Mouse (Mus musculus) embryo, embryonic 10.5 days (tissue): ENCODE results near the gene Mef2d.
"Not testable (repeated sequence)": the region's sequence is repeated elsewhere in the genome, so short reads cannot be mapped to it uniquely, and the experiment has no call there.

Source experiments
- DNase-seq: peaks from one replicate; pipeline ENCODE4 v3.0.0-alpha.2; 2015; ENCODE audit warnings: low spot score

Gene Mef2d

DNA sequence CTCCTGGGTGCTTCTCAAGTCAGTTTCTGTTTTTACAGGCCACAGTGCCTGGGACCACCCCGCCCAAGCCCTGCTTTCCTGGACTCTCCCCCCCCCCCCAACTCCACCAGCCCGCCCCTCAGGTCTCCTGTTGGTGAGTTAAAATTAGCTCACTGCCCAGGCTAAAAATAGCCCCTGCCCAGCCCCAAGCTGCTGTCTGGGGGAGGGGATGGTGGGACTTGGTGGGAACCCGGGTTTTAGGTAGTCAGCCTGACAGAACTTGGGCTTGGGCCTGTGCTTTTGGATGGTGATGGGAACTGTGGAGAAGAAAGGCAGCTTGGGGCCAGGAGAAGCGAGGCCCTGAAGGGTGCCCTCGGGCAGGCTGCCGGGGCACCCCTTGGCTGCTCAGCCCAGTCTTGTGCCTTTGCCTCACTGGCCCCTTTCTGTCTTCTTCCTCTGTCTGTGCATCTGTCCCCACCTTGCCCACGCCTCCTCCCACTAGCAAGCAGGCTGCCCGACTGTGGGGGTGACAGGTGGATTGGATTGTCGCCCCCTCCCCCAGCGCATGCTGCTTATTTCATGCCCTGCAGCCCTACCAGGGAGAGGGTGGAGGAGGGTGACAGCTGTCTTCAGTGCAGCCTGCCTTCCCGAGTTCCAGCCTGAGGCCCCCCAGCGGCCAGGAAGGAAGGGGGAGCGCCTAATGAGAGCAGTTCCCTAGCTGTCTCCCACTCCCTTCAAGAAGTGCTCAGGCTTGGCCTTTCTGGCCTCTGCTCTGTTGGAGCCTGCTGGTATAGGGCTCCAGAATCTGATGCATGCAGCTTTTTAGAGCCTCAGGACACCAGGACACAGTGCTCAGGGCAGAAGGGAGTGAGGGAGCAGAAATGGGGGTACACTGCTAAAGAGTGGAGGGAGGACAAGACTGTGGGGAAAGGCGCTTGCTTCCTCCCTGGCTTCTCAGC, 8.2 kb downstream of the Mef2d start:
- DNase-seq = peak; percentile 49

DNA sequence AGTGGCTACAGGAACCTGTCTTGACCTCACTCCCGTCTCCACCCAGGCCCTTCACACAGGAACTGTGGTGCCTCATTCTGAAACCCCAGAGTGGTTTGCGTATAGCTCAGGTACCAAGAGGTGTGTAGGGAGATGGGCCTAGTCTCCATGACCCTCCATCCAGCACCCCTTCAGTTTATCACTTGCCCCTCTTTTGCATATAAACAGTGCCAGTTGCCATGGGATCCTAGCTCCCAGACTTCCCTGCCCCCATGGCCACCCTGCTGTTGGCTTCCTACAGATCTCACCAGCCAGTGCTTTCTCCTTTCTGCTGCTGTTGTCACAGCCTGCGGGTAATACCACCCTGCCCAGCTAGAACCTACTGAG, 8.8 kb downstream of the Mef2d start:
- DNase-seq = no peak

DNA sequence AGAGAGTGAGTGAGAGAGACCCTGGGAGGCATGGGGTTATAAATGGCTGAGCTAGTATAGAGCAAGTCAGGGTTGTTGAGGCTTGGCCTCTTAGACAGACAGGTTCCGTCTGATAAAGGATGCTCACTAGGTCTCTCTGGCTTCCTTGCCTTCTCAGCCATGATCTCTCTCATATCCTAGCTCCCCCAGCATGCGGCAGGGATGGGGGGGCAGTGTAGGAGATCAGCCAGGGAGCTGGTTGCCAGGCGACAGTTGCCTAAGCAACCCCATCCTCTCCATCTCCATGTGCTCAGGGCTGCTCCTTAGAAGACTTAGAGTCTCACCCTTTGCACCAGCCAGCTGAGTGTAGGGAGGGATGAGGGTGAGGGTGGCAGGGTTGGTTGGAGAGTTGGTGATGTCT, 9.9 kb downstream of the Mef2d start:
- peak; percentile 53 for DNase-seq

DNA sequence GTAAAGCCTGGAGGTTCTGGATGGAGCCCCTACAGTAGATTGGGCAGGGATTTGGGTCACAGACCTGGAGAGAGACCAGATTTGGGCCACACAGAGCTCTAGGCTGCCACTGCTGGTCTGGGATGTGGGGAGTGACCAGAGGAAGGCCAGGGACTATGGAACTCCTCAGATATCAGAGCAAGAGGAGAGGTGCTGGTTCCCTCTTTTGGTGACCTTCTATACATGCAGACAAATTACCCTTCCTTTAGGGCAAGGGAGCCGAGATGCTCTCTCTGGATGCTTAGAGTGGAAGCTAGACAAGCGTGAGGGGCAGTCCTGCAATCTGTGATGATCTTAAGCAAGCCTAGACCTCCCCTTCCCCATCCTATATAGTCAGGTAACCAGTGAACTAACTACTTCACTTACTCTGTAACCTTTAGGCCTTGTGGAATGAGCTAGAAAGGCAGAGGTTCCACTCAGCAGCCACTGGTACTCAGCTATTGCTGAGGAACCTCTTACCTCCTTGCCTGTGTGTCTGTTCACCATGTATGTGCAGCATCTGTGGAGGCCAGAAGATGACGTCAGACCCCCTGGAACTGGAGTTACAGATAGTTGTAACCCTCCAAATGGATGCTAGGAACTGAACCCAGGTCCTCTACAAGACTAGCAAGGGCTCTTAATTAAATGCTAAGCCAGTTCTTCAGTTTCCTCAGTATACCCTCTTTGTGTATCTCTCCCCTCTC, 11.3 kb downstream of the Mef2d start:
- DNase-seq = no peak

DNA sequence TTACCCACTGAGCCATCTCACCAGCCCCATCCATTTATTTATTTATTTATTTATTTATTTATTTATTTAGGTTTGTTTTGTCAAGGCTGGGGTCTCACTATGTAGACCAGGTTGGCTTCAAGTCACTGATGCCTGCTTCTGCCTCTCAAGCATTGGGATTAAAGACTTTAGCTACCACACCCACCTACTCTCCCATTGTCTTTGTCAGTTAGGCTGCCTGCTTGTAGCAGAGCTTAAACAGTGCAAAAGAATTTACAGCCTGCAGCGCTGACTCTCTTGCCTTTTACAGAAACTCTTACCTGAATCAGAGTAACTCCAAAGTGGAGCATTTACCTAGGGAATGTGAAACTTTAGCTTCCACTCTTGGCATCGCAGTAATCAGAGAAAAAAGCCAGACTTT, 12.1 kb downstream of the Mef2d start:
- no peak for DNase-seq

DNA sequence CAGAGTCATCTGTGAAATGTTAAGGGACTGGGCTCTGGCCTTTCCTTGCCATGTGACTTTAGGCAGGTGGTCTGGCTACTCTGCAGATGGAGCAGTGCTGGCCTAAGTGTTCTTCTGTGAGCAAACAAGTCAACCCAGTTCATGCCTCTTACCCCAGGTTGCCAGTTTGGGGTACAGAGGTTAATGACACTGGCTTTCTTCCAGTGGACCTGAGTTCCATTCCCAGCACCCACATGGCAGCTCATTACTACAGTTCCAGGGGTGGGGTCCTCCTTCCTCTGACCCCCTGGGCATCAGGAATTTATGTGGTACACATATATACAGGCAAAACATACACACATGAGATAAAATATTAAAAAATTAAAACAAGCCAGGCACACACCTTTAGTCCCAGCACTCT, 14.6 kb downstream of the Mef2d start:
- DNase-seq = no peak

DNA sequence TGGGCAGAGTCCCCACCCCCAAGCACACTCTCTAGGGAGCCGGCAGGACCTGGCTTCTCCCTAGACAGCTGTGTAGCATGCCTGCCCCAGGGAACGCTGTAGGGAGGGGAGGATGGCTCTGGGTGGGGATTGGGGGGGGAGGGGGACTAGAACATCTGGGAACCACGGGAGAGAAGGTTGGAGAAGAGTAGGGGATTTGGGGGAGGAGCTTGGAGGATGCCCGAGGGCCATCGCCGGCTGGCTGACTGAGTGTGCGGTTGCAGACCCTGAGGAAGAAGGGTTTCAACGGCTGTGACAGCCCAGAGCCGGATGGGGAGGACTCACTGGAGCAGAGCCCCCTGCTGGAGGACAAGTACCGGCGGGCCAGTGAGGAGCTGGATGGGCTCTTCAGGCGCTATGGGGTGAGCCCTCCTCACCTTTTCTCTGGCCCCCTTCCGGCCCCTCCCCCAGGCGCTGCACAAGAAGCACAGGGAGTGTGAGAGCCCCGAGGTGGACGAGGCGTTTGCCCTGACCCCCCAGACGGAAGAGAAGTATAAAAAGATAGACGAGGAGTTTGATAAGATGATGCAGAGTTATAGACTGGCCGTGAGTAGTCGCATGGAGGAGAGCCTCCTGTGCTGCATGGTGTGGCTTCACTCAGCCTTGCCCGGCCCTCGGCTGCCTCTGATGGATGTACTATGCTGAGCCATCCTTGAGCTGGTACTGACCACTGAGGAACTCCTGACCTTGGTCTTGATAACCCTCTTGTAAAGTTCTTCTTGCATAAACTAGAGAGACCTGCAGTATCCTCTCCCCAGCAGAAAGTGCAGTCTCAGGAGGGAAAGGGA, 15.8 kb downstream of the Mef2d start:
- DNase-seq = peak; percentile 85

DNA sequence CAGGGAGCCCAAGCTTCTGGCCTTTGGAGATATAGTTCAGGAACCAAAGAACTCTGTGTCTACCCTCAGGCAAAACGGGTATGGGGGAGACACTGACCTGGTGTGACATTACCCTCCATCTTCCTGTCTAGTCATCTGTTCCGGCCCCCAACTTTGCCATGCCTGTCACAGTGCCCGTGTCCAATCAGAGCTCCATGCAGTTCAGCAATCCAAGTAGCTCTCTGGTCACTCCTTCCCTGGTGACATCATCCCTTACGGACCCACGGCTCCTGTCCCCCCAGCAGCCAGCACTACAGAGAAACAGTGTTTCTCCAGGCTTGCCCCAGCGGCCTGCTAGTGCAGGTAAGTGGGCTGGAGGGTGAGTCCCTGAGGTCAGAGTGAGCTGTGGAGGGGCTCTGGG, 16.8 kb downstream of the Mef2d start:
- DNase-seq = no peak

DNA sequence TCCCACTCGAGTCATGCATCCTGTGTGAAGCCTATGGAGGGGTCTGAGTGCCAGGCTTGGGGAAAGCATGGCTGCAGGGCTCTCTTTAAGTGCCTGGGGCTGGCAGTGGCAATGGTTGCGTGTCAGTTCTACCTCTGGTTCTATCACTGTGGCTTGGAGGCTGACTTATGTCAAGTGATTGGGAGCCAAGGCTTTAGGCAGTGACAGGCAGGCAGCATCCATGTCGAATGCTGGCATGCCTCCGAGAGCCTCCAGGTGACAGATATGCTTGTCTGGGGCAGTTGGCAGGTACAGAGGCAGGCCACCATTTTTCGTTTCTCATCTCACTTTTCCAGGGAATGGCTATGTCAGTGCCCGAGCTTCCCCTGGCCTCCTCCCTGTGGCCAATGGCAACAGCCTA, 18.7 kb downstream of the Mef2d start:
- no peak for DNase-seq

DNA sequence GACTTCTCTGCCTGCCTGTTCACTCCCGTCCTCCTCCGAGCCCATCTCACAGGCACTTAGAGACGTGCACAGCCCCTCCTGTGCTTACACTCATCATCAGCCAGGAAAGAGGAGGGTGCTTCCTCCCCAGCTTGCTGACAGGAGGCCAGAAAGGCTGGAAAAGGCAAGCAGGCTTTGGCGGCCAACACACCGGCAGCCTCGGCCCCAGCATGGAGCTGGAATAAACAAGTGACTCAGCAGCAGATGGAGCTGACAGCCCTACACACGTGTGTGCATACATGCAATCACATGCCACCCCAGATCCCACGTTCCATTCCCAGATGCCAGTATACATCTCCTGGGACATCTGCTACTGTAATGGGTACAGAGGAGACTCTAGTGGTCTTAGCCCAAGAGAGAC, 20.1 kb downstream of the Mef2d start:
- no peak for DNase-seq

DNA sequence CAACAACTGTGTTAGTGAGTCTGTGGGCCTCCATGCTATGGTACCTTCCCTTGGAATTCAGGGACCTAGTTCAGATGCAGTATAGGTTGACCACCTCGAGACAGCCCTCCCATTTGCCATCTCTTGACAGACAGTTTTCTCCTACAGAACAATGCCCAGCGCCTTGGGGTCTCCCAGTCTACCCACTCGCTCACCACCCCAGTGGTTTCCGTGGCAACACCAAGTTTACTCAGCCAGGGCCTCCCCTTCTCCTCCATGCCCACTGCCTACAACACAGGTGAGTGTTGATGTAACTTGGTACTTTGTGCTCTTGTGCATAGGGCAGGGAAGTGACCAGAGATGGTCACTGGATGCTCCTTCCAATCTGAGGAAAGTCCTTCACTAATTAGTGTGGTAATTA, 20.6 kb downstream of the Mef2d start:
- DNase-seq = no peak

DNA sequence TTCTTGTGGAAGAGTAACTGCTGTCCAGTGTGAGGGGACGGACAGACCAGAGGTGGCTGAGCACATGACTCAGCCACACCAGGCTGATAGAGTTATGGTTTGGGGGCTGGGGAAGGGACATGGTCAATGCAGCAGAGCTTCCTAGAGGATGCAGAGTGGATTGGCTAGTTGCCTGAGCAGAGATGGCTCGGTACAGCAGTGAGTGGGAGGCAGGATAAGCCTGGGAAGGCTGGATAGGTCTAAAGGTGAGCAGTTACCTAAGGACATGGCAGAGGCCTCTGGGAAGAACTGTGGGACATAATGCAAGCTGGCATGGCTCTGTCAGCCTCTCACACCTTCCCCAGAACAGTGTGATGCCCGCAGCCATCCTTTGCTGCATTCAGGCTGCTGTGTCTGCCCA, 21.7 kb downstream of the Mef2d start:
- no peak for DNase-seq

DNA sequence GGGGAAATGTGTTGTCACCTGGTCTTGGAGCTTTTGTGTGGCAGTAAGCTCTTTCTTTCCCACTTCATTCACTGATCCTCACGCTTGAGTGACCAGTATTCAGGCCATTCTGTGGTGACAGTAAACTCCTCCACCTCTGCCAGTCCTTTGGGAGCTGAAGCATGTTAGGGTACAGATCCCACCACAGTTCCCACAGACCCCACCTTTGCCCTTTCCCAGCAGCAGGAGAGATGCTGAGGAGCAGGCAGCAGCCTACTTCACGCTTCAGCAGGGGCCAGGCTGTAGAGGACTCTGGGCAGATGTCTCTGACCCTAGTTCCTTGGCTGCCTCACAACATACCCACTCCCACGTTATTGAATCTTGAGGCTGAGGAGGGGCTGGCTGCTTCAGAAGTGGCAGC, 22.1 kb downstream of the Mef2d start:
- DNase-seq = no peak

DNA sequence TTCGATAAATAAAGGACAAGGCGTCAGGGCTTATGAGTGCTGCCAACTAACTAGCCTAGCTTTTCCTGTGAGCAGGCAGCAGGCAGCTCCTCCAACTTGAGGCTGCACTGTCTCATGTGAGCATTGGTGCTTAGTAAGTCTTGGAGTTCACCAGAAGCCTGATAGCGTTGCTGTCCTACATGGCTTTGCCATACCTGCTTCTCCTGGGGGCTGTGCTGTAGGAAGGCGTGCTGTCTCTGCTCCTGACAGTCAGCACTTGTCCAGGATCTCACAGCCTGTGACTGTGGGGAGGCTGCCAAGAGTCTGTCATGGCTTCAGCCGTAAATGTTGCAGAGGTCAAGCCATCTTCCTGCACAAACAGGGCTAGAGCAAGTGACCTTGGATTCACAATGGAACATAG, 23.9 kb downstream of the Mef2d start:
- no peak for DNase-seq

DNA sequence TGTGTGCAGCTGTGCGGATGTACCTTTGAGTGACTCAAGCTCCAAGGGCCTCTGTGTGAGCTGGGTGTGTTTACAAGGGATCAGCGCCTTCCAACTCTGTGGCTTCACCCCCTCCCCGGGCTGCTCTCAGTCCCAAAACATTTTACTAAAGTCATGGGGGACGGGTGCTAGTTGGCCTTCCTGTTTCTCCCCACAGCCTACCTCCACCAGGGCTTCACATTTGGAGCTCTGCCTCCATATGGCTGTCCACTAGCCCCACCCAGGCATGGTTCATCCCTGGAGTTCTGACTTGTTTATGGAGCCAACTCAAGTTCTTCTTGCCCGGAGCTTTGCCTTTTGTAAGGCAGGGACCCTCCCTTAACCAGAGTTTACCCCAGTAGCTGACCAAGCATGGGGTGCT, 28.2 kb downstream of the Mef2d start:
- no peak for DNase-seq

DNA sequence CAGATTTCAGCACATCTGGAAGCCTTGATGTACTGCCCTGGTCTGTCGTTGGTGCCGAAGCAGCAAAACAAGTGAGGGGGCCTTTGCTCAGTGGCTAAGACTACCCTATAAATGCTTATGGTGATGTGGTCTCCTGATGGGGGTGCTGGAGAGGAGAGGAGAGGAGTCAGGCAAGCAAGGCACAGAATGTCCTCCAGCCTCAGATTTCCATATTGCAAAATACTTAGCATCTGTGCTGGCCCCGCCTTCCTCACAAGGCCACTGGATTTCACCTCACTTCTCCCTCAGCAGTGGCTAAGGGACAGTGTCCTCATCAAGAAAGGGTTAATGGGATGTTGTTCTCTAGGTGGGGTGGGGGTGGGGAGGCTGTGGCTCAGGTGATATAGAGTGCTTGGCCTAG, 30.3 kb downstream of the Mef2d start:
- DNase-seq = no peak

DNA sequence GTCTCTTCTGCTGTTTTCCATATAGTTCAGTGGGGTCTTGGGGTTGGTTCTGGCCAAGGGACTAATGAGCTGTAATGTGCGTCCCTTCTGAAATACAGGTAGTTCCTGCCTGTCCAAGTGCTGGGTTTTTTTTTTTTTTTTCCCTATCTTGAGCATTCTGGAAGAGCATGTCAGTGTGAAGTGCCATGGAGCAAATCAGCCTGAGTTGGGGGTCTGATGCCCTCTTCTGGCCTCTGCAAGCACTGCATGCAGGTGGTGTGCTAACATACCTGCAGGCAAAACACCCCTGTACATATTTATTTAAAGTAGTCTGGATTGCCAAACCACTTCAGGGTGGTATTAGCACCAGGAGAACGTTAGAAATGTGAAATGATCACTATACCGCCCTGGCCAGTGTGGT, 31.2 kb downstream of the Mef2d start:
- peak; percentile 58 for DNase-seq

DNA sequence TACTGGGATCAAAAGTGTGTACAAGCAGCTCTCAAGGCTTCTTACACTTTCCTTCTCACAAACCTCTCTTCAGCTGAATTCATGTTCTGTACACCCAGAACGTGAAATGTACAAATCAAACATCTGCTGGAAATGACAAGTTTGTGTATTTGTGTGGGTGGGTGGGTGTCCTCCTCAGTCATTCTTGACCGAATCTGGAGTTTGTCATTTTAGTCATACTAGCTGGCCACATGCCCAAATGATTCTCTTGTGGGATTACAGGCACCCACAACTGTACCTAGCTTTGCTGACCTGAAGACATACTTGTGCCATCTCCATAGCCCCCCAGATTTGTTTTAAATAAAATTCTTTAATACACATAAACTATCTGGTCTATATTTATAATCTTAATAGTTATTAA, 32.7 kb downstream of the Mef2d start:
- no peak for DNase-seq

DNA sequence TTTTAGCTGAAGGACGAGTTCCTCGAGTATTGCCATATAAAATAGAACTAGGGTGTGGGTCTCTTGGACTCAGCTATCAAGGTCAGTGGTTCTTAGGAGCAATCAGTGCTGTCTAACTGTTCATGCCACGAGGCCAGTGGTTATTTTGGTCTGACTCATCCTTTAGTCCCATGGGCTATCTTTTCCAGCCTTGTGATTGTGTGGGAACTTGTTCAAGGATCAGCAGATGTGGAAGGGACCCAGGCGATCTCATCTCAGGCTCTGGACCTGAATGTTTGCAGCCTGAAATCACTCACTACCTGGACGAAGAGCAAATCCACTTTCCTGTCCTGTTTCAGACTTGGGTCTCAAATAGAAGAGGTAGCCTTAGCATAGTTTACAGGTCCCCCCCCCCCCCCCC, 34.9 kb downstream of the Mef2d start:
- DNase-seq = no peak

DNA sequence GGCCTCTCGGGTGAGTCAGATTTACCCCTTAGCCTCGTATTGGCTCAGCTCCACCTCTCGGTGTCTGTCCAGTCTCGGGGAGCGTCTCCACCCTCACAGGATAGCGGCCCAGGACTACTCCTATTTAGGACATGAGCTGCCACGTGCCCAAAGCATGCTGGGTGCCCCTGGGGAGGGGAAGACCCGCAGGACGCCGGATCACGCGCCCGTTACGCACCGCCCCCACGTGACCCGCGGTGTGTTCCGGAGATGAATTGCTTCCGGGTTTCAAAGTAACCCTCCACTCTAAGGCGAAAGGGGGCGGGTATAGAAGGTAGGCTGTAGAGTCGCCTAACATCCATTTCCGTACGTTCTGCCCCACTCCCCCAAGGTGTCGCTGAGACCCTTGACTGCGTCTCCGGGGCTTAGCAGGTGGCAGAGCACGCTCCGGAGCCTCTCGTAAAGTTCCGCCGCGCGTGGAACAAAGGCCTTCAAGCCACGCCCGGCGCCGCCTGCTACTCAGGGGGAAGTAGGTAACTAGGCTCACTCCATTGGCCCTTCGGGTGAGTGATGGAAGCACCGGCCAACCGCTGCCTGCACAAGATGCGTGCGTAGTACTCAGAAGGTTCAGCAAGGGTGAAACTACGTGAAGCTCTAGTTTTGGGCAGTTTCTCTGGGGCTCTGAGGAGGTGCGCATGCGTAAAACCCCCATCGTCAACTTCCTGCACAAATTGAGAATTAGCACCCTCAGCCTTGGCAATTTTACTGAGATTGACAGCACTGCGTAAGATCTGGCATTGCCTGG, 35.6 kb downstream of the Mef2d start:
- peak; percentile 99 for DNase-seq

DNA sequence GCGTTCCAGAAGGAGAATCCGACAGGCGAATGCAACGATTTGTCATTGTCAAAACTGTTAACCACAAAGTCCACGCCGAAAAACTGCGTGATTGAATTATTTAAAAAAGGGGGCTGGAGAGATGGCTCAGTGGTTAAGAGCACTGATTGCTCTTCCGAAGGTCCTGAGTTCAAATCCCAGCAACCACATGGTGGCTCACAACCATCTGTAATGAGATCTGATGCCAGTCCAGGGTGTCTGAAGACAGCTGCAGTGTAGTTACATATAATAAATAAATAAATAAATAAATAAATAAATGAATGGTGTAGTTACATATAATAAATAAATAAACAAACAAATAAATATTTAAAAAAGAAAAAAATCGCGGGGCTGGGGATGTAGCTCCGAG, 36.2 kb downstream of the Mef2d start:
- DNase-seq = not testable (repeated sequence)

DNA sequence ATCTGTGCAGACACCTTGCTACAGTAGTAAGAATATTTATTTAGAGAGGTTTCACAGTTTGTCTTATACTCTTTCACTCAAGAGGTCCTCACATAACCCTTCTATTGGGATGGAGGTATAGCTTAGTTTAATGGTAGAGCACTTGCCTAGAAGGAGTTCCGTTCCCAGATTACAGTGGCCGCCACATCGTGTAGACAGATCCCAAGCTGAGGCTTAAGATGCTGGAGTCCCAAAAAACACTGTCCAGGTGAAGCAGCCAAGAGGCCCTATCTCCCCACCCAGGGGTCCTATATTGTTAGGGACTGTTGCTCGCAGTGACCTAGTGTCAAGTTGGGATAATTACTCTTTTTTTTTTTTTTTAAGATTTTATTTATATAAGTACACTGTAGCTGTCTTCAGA, 36.8 kb downstream of the Mef2d start:
- DNase-seq = no peak
